Mouse (Mus musculus) embryo, embryonic 11 days (tissue): Measurements from ENCODE around the gene Zfp811.

Experiments used
- DNase-seq: peaks from one replicate; pipeline ENCODE4 v3.0.0-alpha.2; 2015

The Zfp811 gene

GRCm38 (mm10) chr17:32753634-32754033, 56.1 kb downstream of the Zfp811 start:
- DNase-seq: peak; percentile 55

GRCm38 (mm10) chr17:32752813-32753360, 56.8 kb downstream of the Zfp811 start:
- no peak for DNase-seq

DNA sequence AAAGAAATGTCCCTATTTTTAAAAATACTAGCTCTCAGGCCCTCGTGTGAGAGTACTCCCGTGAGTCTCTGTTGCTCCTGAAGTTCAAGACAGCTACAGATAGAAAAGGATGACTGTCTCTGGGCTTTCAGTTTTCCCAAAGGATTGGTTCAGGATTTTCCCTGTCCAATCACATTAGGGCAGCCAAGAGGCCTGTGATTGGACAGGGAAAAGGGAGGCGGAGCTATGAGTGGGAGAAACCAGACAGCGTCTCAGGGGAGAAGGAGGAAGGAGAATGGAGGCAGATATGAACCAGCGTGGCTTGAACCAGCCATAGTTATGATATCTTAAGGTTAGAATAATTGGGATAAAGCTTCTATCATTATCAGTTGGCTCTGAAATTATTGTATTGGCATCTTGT, 59.1 kb downstream of the Zfp811 start:
- DNase-seq: no peak
